Mouse (Mus musculus): ENCODE data around the gene Cmc2. TPM values are rescaled to one million over a fixed set of nuclear protein-coding genes. Genes with fewer than 3 reads are reported as not detected.
A peak's percentile ranks its signal among the peaks of the same experiment; 100 is the strongest.

Cmc2 gene
- polyA plus RNA-seq, 1 experiment from 2014 or later, result 87.1 TPM

DNA sequence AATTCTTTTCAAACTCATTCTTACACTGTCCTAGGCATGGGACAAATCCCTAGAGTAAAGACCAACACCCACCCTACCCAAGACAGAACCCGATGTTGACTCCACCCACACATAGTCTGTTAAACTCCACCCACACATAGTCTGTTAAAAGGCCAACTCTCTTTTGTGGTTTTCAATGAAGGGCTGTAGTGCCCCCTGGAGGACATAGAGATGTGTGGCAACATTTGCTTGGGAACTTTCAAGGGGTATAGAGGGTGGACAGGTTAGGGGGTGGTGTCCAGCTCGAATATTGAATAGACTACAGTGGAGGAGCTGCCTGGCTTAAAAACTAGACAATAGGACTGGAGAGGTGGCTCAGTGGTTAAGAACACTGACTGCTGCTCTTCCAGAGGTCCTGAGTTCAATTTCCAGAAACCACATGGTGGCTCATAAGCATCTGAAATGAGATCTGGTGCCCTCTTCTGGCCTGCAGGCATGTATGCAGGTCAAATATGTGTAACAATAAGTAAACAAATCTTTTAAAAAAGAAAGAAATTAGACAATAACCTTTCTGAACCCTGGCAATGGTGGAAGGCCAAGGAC lies 48.4 kb downstream of the Cmc2 start:
- ATAC-seq, result no peak
- no peak overlapping the region for H3K9ac ChIP-seq
- H3K27ac ChIP-seq, result no peak overlapping the region
- H3K9me3 ChIP-seq (replicated peaks), result no peaks in the 10 kb centered on the region
- H3K4me3 ChIP-seq, result no peak overlapping the region
- H3K4me2 ChIP-seq, result no peak overlapping the region
- H3K4me1 ChIP-seq, result no peaks in the 10 kb centered on the region
- no peaks in the 10 kb centered on the region for H3K36me3 ChIP-seq
- H3K27me3 ChIP-seq (replicated peaks), result no peaks in the 10 kb centered on the region
- 43% methylated on average over 2 of the region's 2 CpGs for WGBS (ENCODE audit: insufficient replicate concordance)

DNA sequence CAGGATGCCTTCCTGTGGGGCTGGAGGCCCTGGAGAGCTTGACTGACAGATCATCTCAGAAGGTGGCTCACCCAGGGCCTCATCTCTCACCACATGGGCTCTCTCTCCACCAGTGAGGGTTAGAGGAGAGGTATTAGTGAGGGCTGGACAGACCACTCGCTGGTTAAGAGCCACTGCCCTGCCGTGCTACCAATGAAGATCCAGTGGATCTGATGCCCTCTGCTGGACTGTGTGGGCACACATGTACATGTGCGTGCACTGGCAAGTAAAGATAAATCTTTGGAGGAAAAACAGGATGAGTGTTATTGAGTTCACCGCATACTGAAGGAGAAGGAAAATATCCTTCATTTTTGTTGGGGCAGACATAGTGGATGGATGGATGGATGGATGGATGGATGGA lies 52.6 kb downstream of the Cmc2 start:
- H3K27ac ChIP-seq, result no peak overlapping the region
- 40% methylated on average over 4 of the region's 4 CpGs for WGBS (ENCODE audit: insufficient replicate concordance)
- H3K27me3 ChIP-seq (replicated peaks), result peaks cover 21% of the 10 kb centered on the region
- no peaks in the 10 kb centered on the region for H3K36me3 ChIP-seq
- no peak overlapping the region for H3K9ac ChIP-seq
- no peaks in the 10 kb centered on the region for H3K9me3 ChIP-seq (replicated peaks)
- H3K4me2 ChIP-seq, result no peak overlapping the region
- ATAC-seq, result no peak
- H3K4me3 ChIP-seq, result no peak overlapping the region
- H3K4me1 ChIP-seq, result no peaks in the 10 kb centered on the region

DNA sequence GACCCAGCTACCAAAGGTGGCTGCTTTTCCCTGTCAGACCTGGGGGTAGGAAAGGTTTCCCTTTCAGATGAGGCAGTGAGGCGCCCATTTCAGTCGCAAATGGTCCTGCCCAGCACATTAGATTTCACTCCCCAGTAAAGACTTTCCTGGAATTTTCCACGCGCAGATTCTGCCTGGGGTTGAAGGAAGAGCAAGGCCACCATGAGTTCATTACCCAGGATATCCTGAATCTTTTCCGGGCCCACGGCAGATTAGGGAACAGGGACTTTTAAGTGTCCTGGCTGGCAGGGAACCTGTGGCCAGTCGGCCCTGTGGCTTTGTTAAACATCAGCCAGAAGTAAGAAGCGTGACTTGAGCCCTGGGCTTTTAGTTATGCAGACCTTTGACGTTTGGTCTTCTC lies 53.9 kb downstream of the Cmc2 start:
- H3K4me1 ChIP-seq, result no peaks in the 10 kb centered on the region
- no peaks in the 10 kb centered on the region for H3K9me3 ChIP-seq (replicated peaks)
- no peak overlapping the region for H3K27ac ChIP-seq
- no peak overlapping the region for H3K9ac ChIP-seq
- 52% methylated on average over 9 of the region's 9 CpGs for WGBS (ENCODE audit: insufficient replicate concordance)
- no peaks in the 10 kb centered on the region for H3K36me3 ChIP-seq
- H3K4me3 ChIP-seq, result no peak overlapping the region
- no peak for ATAC-seq
- peaks cover 30% of the 10 kb centered on the region for H3K27me3 ChIP-seq (replicated peaks)
- no peak overlapping the region for H3K4me2 ChIP-seq

DNA sequence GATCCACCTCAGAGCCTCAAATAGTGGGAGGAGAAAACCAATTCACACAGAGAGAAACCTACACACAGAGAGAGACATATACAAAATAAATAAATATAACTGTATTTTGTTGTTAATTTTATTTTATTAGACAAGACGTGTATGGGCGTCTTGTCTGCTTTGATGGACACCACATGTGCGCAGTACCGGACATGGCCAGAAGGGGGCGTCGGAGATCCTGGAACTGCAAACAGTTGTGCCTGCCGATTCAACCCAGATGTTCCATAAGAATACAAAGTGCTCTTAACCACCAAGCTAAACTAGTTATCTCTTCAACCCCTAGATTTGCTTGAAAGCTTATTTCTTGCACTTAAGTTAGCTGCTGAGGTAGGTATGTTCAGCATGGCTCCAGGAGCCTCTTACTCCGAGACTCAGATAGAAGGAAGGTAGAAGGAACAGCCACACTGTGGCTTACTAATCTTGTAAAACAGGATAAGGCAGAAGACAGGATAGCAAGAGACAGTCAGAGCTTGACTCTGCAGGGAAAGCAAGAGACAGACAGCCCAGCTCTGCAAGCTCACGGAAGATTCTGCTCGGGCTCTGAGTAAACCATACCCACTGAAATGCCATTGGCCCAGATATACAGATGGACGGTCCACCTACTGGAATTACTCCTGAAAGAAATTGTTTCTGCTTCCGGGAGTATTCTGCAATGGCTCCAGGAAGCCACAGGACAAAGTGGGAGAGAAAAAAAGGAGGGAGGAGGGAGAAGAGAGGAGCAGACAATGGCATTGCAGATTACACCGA lies 54.9 kb downstream of the Cmc2 start:
- no peak overlapping the region for H3K4me2 ChIP-seq
- no peaks in the 10 kb centered on the region for H3K36me3 ChIP-seq
- H3K27me3 ChIP-seq (replicated peaks), result peaks cover 36% of the 10 kb centered on the region
- no peak for ATAC-seq
- H3K4me3 ChIP-seq, result no peak overlapping the region
- no peaks in the 10 kb centered on the region for H3K4me1 ChIP-seq
- H3K9ac ChIP-seq, result no peak overlapping the region
- 49% methylated on average over 13 of the region's 13 CpGs for WGBS (ENCODE audit: insufficient replicate concordance)
- H3K27ac ChIP-seq, result no peak overlapping the region
- H3K9me3 ChIP-seq (replicated peaks), result no peaks in the 10 kb centered on the region

DNA sequence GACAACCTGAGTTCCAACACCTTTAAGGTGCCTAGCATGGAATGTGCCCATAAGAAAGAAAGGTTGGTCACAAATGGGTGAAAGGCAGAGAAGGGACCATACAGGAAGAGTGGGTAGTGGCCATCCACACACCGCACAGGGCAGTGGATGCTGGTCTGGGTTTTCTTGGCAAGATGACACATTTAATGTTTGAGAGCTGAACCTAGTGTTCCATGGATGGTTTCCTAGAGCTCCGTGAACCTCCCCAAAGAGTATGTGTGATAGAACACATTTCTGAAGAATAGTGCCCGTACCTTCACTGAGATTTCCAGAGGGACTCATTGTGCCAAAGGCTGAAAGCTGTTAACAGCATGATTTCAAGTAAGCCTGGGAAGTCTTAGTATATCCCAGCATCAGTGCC lies 56.7 kb downstream of the Cmc2 start:
- Histone ChIP-seq H3K4me2 (no peak overlapping the region), H3K9ac (no peak overlapping the region), H3K27ac (no peak overlapping the region), H3K36me3 (no peaks in the 10 kb centered on the region), H3K27me3 (replicated peaks) (peaks cover 36% of the 10 kb centered on the region), H3K4me1 (no peaks in the 10 kb centered on the region), H3K9me3 (replicated peaks) (no peaks in the 10 kb centered on the region), H3K4me3 (no peak overlapping the region)
- WGBS (ENCODE audit: insufficient replicate concordance), result 79% methylated on average over 3 of the region's 3 CpGs
- ATAC-seq, result no peak

DNA sequence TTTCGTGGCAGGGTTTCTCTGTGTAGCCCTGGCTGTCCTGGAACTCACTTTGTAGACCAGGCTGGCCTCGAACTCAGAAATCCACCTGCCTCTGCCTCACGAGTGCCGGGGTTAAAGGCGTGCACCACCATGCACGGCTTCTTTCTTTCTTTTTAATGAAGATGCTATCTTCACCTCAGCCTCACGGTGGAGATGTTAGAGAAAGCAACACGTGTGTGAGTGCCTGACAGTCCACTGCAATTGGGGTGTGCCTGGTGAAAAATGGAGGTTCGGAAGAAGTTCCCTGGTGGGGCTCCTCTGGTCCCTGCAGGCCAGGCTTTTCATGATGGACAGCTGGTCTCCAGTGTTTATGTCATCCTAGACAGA lies 57.2 kb downstream of the Cmc2 start:
- no peak for ATAC-seq
- H3K27ac ChIP-seq, result no peak overlapping the region
- no peak overlapping the region for H3K4me3 ChIP-seq
- peaks cover 36% of the 10 kb centered on the region for H3K27me3 ChIP-seq (replicated peaks)
- no peaks in the 10 kb centered on the region for H3K9me3 ChIP-seq (replicated peaks)
- no peaks in the 10 kb centered on the region for H3K4me1 ChIP-seq
- H3K9ac ChIP-seq, result no peak overlapping the region
- 31% methylated on average over 9 of the region's 9 CpGs for WGBS (ENCODE audit: insufficient replicate concordance)
- no peaks in the 10 kb centered on the region for H3K36me3 ChIP-seq
- H3K4me2 ChIP-seq, result no peak overlapping the region

DNA sequence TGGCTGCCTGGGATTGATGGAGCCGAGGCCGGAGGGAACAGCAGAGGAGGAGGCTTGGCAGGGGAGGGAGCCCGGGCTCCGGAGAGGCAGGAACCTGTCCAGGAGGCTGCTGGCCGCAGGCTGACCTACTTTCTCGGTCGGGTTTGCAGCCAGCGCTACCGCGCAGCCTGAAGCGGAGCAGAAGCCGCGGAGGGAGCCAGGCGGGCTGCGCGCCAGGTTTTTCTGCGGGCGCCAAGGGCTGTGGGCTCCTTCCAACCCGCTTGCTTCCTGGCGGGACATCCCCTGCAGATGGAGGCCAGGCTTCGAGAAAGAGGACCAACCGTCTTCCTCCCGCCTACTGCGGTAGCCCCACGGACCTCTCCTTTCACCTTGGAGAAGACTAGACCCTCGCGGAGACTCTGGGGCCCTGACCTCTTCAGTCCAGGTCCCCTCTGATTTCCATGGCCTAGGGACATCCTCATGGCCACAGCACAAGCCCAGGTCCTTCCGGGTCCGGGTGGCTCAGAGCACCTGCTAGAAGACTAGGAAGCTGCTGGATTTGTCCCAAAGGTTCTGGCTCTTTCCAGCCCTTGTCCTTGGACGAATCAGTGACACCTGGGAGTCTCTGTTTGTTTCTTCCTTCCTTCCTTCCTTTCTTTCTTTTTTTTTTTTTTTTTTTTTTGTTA lies 57.8 kb downstream of the Cmc2 start:
- WGBS (ENCODE audit: insufficient replicate concordance), result 5% methylated on average over 27 of the region's 30 CpGs
- Histone ChIP-seq H3K36me3 (no peaks in the 10 kb centered on the region), H3K27ac (no peak overlapping the region), H3K4me2 (peak overlapping the region; percentile 48), H3K27me3 (replicated peaks) (peaks cover 36% of the 10 kb centered on the region), H3K9me3 (replicated peaks) (no peaks in the 10 kb centered on the region), H3K4me1 (no peaks in the 10 kb centered on the region), H3K9ac (no peak overlapping the region), H3K4me3 (peak overlapping the region; percentile 21)
- no peak for ATAC-seq

DNA sequence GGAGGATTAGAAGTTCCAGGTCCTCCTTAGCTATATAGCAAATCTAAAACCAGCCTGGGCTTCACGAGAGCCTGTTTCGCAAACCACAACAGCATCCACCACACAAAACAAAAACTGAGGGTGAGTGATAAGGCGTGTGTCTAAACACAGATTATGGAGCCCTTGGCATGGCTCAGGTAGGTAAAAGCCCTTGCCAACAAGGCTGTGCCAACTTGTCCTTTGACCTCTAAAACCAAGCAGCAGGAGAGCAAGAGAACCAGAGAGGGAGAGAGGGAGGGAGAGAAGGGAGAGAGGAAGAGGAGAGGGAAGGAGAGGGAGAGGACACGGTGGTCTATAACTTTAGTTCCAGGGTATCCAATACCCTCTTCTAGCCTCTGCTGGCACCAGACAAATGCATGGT lies 59.1 kb downstream of the Cmc2 start:
- Histone ChIP-seq H3K27me3 (replicated peaks) (peaks cover 33% of the 10 kb centered on the region), H3K9ac (no peak overlapping the region), H3K4me1 (no peaks in the 10 kb centered on the region), H3K4me3 (no peak overlapping the region), H3K4me2 (no peak overlapping the region), H3K9me3 (replicated peaks) (no peaks in the 10 kb centered on the region), H3K27ac (no peak overlapping the region), H3K36me3 (no peaks in the 10 kb centered on the region)
- 53% methylated on average over 4 of the region's 4 CpGs for WGBS (ENCODE audit: insufficient replicate concordance)
- ATAC-seq, result no peak

DNA sequence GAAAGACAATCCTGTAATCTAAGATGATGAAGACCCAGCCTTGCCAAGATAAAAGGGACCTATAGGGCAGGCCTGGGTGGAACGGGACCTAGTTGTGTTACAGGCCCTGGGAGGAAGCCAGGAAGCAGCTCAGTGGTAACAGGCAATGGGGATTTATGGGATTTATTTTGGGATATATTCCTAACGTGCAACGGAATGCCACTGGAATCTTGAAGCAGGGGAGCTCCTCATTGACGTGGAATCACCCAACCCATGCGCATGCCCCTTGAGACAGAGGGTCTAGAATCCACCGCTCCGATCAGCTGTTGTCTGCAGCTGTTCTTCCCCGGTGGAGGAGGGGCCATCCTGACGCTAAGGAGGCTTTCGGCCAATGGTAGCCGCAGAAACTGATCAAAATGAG lies 69.2 kb downstream of the Cmc2 start:
- no peak for ATAC-seq

DNA sequence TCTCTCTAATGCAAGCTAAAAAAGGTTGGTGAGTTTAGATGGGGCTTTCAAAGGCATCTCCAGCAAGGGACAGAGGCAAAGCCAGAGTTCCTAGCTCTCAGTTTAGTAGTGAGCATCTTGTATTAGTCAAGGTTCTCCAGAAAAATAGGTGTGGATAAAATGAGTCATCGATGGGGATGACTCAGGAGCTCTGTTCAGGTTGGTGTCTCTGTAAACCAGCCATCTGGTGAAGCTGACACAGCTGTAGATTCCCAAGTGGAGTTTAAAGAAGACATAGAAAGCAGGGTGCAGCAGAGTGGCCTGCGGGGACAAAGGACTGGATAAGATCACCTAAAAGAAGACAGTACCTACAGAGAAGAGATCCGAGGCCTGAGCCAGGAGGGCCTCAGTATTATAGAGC lies 73.2 kb downstream of the Cmc2 start:
- Histone ChIP-seq H3K4me3 (no peak overlapping the region), H3K9ac (no peak overlapping the region), H3K9me3 (replicated peaks) (peaks cover 8% of the 10 kb centered on the region; the same call in 1 of the 2 replicates), H3K27ac (no peak overlapping the region), H3K27me3 (replicated peaks) (no peaks in the 10 kb centered on the region), H3K4me1 (no peaks in the 10 kb centered on the region), H3K4me2 (no peak overlapping the region), H3K36me3 (no peaks in the 10 kb centered on the region)
- ATAC-seq, result no peak
- 54% methylated on average over 3 of the region's 3 CpGs for WGBS (ENCODE audit: insufficient replicate concordance)

More for the DNA sequence above, 69.2 kb downstream of the Cmc2 start:
- no peak overlapping the region for H3K4me2 ChIP-seq
- no peak overlapping the region for H3K9ac ChIP-seq
- no peaks in the 10 kb centered on the region for H3K4me1 ChIP-seq
- peaks cover 8% of the 10 kb centered on the region; the same call in 1 of the 2 replicates for H3K9me3 ChIP-seq (replicated peaks)
- no peaks in the 10 kb centered on the region for H3K36me3 ChIP-seq
- 74% methylated on average over 11 of the region's 11 CpGs for WGBS (ENCODE audit: insufficient replicate concordance)
- H3K27me3 ChIP-seq (replicated peaks), result no peaks in the 10 kb centered on the region
- no peak overlapping the region for H3K27ac ChIP-seq
- no peak overlapping the region for H3K4me3 ChIP-seq

DNA sequence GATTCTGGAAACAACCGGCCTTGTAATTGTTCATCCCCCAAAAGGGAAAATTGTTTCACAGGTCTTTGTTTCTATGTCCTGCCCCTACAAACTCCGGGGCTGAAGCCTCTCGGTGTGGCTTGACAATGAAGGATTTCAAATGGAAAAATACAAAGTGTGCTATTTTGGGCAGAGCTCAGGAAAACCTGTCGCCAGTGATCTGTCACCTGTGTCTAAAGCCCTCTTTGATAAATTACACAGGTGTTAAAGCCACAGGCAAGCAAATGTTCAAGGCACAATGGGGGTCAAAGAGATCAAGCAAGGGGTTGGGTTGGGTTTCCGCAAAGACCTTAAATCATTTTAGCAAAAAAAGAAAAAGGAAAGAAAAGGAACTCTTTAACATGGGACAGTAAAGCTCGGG lies 78.6 kb downstream of the Cmc2 start:
- Histone ChIP-seq H3K27ac (no peak overlapping the region), H3K36me3 (no peaks in the 10 kb centered on the region), H3K4me1 (no peaks in the 10 kb centered on the region), H3K4me3 (no peak overlapping the region), H3K27me3 (replicated peaks) (no peaks in the 10 kb centered on the region), H3K9me3 (replicated peaks) (no peaks in the 10 kb centered on the region), H3K9ac (no peak overlapping the region), H3K4me2 (no peak overlapping the region)
- WGBS (ENCODE audit: insufficient replicate concordance), result 62% methylated on average over 6 of the region's 6 CpGs
- ATAC-seq, result no peak
